Mouse (Mus musculus): ENCODE data around the gene Fbrsl1. TPM values are rescaled to one million over a fixed set of nuclear protein-coding genes. Genes with fewer than 3 reads are reported as not detected.

Fbrsl1 gene
- polyA plus RNA-seq, 1 experiment: 51.7 TPM

DNA sequence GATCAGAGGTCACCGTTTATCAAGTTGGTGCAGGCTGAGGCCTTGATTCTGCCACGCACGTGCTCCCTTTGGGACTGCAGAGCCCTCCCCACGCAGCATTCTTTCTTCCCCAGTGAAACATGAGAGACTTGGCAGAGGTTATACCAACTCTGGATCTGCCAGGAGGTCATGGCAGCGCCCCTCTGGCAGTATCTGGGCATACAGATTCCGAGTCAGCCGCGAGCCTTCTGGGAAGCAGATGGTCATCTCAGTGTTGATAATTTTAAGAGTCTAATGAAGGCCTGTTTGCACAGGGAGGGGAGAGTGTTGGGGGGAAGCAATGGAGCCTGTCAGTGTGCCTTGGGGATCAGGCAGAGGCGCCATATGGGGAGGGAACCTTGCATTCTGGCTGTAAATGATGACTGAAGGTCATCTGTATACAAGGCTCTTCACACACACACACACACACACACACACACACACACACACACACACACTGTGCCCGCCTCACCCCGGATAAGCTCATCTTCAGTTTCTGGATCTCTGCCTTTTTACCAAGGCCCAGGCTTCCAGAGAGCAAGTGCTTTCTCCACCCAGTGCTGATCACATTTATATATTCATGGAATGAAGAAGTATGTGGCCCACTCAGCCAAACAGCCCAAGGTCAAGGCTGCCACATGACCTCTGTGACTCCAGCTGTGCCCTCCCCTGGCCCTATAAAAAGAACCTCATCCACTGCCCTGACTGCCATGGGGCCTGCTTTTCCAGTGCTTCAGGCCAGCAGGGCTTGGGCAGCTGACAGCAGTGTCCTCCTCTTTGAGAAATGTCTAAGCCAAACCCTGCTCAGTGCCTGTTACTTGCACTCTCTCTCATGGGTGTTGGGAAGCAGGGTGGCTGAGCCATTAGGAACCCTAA, 18.5 kb upstream of the Fbrsl1 start:
- Histone ChIP-seq H3K4me1 (ENCODE audit: control insufficient read depth, insufficient read depth, low read length) (peaks cover 18% of the 10 kb centered on the region), H3K27ac (ENCODE audit: insufficient read depth, low read length) (no peak overlapping the region), H3K9me3 (replicated peaks; ENCODE audit: control insufficient read depth, insufficient read depth, low read length, poor library complexity, severe bottlenecking) (no peaks in the 10 kb centered on the region), H3K27me3 (ENCODE audit: control insufficient read depth, insufficient read depth, low read length, poor library complexity, severe bottlenecking) (no peaks in the 10 kb centered on the region), H3K36me3 (ENCODE audit: control insufficient read depth, insufficient read depth, low read length, poor library complexity, severe bottlenecking) (no peaks in the 10 kb centered on the region), H3K9ac (ENCODE audit: low read depth, poor library complexity, severe bottlenecking) (no peak overlapping the region), H3K4me3 (ENCODE audit: low read depth, low read length) (no peak overlapping the region; the same call in 1 of the 2 replicates)
- TF ChIP-seq CTCF (IDR thresholded peaks at IDR 0.05; ENCODE audit: low read depth, low read length): no peak
- TF ChIP-seq EP300 (IDR thresholded peaks at IDR 0.05; ENCODE audit: insufficient read depth, low read depth, low read length): peak; percentile 48; the same call in 1 of the 2 replicates
- TF ChIP-seq POLR2A (IDR thresholded peaks at IDR 0.05; ENCODE audit: insufficient read depth, low read length): no peak

DNA sequence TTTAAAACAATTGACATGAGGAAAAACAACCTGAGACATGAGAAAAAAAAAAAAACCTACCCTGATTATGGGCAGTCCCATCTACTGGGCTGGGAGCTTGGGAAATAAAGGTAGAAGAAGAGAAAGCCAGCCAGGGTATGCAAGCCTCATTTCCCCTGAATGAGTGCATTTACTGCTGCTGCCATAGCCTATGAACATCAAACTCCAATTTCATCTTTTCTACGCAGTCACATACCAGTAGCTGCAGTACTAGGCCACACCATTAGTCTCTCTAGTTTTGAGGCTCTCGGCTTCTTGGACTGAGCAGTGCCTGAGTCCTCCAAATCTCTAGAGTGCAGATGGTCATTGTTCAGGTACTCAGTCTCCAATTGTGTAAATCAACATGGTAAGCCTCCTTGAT, 14.3 kb upstream of the Fbrsl1 start:
- H3K9me3 ChIP-seq (replicated peaks; ENCODE audit: control insufficient read depth, insufficient read depth, low read length, poor library complexity, severe bottlenecking): no peaks in the 10 kb centered on the region
- no peaks in the 10 kb centered on the region for H3K27me3 ChIP-seq (ENCODE audit: control insufficient read depth, insufficient read depth, low read length, poor library complexity, severe bottlenecking)
- no peak overlapping the region for H3K9ac ChIP-seq (ENCODE audit: low read depth, poor library complexity, severe bottlenecking)
- no peak overlapping the region for H3K4me3 ChIP-seq (ENCODE audit: low read depth, low read length)
- TF ChIP-seq POLR2A (IDR thresholded peaks at IDR 0.05; ENCODE audit: insufficient read depth, low read length) (no peak), EP300 (IDR thresholded peaks at IDR 0.05; ENCODE audit: insufficient read depth, low read depth, low read length) (no peak), CTCF (IDR thresholded peaks at IDR 0.05; ENCODE audit: low read depth, low read length) (no peak)
- no peaks in the 10 kb centered on the region for H3K36me3 ChIP-seq (ENCODE audit: control insufficient read depth, insufficient read depth, low read length, poor library complexity, severe bottlenecking)
- H3K27ac ChIP-seq (ENCODE audit: insufficient read depth, low read length): no peak overlapping the region
- H3K4me1 ChIP-seq (ENCODE audit: control insufficient read depth, insufficient read depth, low read length): peaks cover 7% of the 10 kb centered on the region

DNA sequence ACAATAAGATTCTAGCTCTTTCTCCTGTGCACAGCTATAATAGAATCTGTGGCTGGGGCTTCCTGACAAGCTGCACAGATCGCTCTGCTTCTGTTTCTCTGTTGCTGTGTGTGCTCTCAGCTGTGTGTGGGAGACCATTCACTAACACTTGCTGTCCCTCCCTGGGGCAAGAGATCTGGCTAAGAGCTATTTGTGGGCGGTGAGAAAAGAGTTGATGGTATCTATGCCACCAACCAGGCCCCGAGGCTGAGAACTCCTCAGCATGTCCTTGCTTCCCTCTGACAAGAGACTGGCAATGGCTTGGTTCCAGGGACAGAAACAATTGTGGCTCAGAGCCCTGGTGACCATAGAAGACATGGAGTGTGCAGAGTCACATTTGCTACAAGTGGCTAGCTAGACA, 10.6 kb upstream of the Fbrsl1 start:
- Histone ChIP-seq H3K4me3 (ENCODE audit: low read depth, low read length) (no peak overlapping the region), H3K9me3 (replicated peaks; ENCODE audit: control insufficient read depth, insufficient read depth, low read length, poor library complexity, severe bottlenecking) (no peaks in the 10 kb centered on the region), H3K4me1 (ENCODE audit: control insufficient read depth, insufficient read depth, low read length) (no peaks in the 10 kb centered on the region), H3K27ac (ENCODE audit: insufficient read depth, low read length) (no peak overlapping the region), H3K27me3 (ENCODE audit: control insufficient read depth, insufficient read depth, low read length, poor library complexity, severe bottlenecking) (no peaks in the 10 kb centered on the region), H3K36me3 (ENCODE audit: control insufficient read depth, insufficient read depth, low read length, poor library complexity, severe bottlenecking) (no peaks in the 10 kb centered on the region), H3K9ac (ENCODE audit: low read depth, poor library complexity, severe bottlenecking) (no peak overlapping the region)
- TF ChIP-seq EP300 (IDR thresholded peaks at IDR 0.05; ENCODE audit: insufficient read depth, low read depth, low read length) (no peak), POLR2A (IDR thresholded peaks at IDR 0.05; ENCODE audit: insufficient read depth, low read length) (no peak), CTCF (IDR thresholded peaks at IDR 0.05; ENCODE audit: low read depth, low read length) (no peak)

DNA sequence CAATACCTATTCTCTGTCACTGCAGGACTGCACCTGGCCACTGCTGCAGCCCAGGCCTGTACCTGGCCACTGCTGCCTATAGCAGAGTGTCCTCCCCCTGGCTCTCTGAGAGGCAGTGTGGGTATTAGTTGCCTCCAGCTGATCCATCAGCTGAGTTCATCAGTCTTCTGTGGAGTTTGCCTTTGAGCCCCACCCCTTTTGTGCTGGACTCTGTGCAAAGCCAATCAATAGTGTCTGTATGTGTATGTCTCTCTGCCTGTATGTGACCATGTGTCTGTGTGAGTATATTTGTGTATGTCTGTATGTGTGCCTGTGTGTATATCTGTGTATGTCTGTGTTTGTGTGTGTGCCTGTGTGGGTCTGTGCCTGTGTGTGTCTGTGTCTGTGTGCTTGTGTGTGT, 7.0 kb upstream of the Fbrsl1 start:
- Histone ChIP-seq H3K4me3 (ENCODE audit: low read depth, low read length) (no peak overlapping the region), H3K9ac (ENCODE audit: low read depth, poor library complexity, severe bottlenecking) (no peak overlapping the region), H3K27me3 (ENCODE audit: control insufficient read depth, insufficient read depth, low read length, poor library complexity, severe bottlenecking) (no peaks in the 10 kb centered on the region), H3K4me1 (ENCODE audit: control insufficient read depth, insufficient read depth, low read length) (no peaks in the 10 kb centered on the region), H3K27ac (ENCODE audit: insufficient read depth, low read length) (no peak overlapping the region), H3K9me3 (replicated peaks; ENCODE audit: control insufficient read depth, insufficient read depth, low read length, poor library complexity, severe bottlenecking) (no peaks in the 10 kb centered on the region), H3K36me3 (ENCODE audit: control insufficient read depth, insufficient read depth, low read length, poor library complexity, severe bottlenecking) (no peaks in the 10 kb centered on the region)
- TF ChIP-seq POLR2A (IDR thresholded peaks at IDR 0.05; ENCODE audit: insufficient read depth, low read length): no peak
- TF ChIP-seq CTCF (IDR thresholded peaks at IDR 0.05; ENCODE audit: low read depth, low read length): no peak
- TF ChIP-seq EP300 (IDR thresholded peaks at IDR 0.05; ENCODE audit: insufficient read depth, low read depth, low read length): no peak

DNA sequence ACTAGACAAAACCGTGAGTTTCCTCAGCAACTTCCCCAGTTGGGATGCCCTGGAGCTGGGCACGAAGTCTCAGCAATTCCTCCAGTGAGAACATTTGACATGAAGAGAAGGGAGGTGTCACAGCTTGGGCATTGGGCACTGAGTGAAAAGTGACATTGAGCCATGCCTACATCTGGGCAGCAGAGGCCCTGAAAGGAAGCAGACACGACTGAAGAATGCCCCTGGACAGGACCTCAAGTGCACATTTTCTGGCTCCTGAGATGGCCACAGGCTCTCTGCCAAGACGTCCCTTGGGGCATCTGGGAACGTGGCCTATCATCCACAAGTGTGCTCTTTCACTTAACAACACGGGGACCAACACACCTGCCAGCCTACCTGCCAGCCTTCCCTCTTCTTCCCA, 991 bp upstream of the Fbrsl1 start:
- no peaks in the 10 kb centered on the region; the same call in 1 of the 2 replicates for H3K36me3 ChIP-seq (ENCODE audit: control insufficient read depth, insufficient read depth, low read length, poor library complexity, severe bottlenecking)
- H3K27ac ChIP-seq (ENCODE audit: insufficient read depth, low read length): peak overlapping the region; percentile 44
- TF ChIP-seq POLR2A (IDR thresholded peaks at IDR 0.05; ENCODE audit: insufficient read depth, low read length) (no peak), CTCF (IDR thresholded peaks at IDR 0.05; ENCODE audit: low read depth, low read length) (no peak), EP300 (IDR thresholded peaks at IDR 0.05; ENCODE audit: insufficient read depth, low read depth, low read length) (no peak)
- H3K9ac ChIP-seq (ENCODE audit: low read depth, poor library complexity, severe bottlenecking): peak overlapping the region; percentile 30; the same call in 1 of the 2 replicates
- no peaks in the 10 kb centered on the region for H3K27me3 ChIP-seq (ENCODE audit: control insufficient read depth, insufficient read depth, low read length, poor library complexity, severe bottlenecking)
- no peaks in the 10 kb centered on the region for H3K9me3 ChIP-seq (replicated peaks; ENCODE audit: control insufficient read depth, insufficient read depth, low read length, poor library complexity, severe bottlenecking)
- peaks cover 3% of the 10 kb centered on the region for H3K4me1 ChIP-seq (ENCODE audit: control insufficient read depth, insufficient read depth, low read length)
- peak overlapping the region; percentile 48 for H3K4me3 ChIP-seq (ENCODE audit: low read depth, low read length)
